Mouse (Mus musculus) E14TG2a.4 (cell line): Measurements from ENCODE around the gene Oit1.

Experiments used
- CTCF ChIP-seq: conservative IDR thresholded peaks from 2 replicates; pipeline ENCODE4 v1.5.1; 2014; ENCODE audit warnings: low read length
- NANOG ChIP-seq: IDR thresholded peaks from 2 replicates; pipeline ENCODE4 v1.6.1; 2014; ENCODE audit warnings: borderline replicate concordance, low read length, mixed read lengths
- POU5F1 ChIP-seq: IDR thresholded peaks from 2 replicates; pipeline ENCODE4 v1.6.1; 2014; ENCODE audit warnings: low read length, borderline replicate concordance

DNA sequence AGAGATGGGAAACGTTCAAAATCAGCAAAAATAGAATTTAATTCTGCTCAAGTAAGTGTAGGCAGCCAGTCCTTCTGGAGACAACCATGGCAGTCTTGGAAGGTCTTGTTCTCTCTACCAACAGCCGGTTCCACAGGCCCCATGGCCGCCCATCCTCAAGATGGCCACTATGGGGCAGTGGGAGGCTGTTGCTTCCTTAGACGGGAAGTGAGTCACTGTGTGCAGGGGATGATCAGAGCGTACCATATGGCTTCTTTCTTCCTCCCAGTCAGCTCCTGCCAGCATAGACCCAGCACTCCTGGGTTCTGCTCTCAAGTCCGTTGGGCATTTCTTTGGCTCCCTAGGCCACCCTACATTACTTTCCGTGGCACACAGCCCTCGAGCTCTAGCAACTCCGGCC, 29.6 kb downstream of the Oit1 start:
- TF ChIP-seq CTCF (no peak), POU5F1 (no peak), NANOG (no peak)
